Mouse (Mus musculus) T-helper 2 cell (primary cell): ENCODE measurements around the gene Gm20403.

Experiments
- in situ Hi-C: fragments of 300-600 bp; cut with MboI, MseI; formaldehyde crosslinking; loops from one replicate; pipeline ENCODE4 v1.15.1; 2025; ENCODE audit warnings: high pct_unique_total_duplicates

The Gm20403 gene

DNA sequence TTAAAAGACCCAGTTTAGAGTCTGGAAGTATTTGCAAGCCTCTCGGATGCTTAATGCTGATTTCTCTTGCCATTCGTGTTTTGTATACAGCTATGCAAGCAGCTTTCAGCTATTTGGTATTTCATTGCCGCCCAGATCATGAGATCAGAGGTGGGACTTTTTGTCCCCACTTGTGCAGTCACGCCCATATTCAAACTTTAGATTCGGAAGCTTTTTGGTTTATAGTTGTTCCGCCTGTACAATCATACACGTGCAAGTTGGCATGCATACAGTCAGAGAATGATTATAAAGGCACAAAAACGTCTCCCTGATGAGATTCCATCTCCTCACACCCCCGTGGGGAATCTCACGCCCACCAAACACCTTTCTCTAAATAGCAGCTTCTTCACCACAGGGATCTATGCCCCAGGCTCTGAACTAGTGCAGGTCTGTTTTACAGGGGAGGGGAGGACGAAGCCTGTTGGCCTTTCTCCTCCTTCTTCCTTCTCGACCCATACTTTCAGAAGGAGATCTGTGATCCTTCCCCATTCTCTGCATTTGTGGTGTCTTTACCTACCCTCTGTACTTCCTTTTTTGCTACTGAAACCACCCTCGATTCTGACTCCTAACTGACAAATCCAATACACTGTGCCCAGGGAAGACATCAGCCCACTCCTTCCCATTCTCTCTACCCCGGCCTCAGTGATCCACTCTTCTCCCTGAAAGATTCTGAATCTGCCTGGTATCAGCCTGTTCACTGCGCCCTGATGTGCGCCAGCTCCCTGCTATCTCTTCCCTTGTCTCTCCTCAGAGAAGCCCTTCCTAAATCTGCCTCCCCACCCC, 7.1 kb upstream of the Gm20403 start:
- in situ Hi-C loops: no loop called here

- in situ Hi-C loops: no loop called here
These were observed 6.5 kb upstream of the Gm20403 start for GRCm38 (mm10) chr12:54992814-54993213.

DNA sequence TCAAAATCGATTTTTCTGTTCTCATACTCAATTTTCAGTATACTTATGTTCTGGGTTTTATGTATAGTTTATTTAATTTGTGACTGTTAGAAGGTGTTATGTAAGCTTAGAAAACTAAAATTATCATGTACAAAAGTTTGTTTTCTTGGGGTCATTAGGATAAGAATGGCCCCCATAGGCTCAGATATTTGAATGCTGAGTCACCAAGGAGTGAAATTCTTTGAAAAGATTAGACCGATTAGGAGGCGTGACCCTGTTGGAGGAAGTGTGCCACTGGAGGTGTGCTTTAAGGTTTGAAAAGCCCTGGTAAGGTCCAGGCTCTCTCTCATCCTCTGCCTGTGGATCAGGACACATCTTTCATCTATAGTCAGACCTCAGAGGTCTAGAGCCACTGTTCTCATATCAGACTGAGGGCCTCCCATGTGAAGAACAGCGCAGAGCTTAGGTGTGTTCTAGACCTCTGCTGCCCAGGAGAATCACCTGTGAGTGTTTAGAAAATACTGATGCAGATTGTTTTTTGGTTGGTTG, 2.1 kb upstream of the Gm20403 start:
- in situ Hi-C loops: loop anchor here (5.0 kb wide), 1 partner anchor 89 kb away; no protein-coding TSS in a partner anchor

GRCm38 (mm10) chr12:54987156-54987555, 827 bp upstream of the Gm20403 start:
- in situ Hi-C loops: loop anchor here (5.0 kb wide), 1 partner anchor 90 kb away; no protein-coding TSS in a partner anchor

GRCm38 (mm10) chr12:54985257-54986051, 875 bp downstream of the Gm20403 start:
- in situ Hi-C loops: loop anchor here (5.0 kb wide), 1 partner anchor 92 kb away; no protein-coding TSS in a partner anchor

DNA sequence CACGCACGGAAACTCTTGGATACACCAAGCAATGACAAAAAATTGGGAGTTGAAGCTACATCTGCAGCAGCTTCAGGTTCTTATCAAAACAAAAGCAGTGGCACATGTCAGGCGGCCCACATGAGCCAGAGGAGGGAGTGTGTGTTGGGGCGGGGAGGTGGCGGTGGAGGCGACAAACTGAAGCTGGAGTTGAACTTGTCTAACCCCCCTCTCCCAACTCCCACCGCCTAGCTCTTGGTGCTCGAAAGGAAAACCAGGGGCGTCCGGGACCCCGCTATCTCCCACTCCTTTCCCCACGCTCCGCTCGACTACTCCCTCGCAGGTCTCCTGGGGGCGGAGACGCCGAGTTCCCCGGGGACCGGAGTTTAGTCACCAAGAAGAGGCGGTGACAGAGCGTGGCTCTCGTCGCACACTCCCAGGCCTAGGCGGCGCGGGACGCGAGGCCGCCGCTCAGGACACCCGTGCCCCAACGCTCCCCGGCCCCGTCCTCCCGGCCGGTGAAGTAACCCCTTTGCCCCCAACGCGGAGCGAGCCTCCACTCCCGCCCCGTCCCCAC, 1.6 kb downstream of the Gm20403 start:
- in situ Hi-C loops: loop anchor here (5.0 kb wide), 1 partner anchor 93 kb away; no protein-coding TSS in a partner anchor

DNA sequence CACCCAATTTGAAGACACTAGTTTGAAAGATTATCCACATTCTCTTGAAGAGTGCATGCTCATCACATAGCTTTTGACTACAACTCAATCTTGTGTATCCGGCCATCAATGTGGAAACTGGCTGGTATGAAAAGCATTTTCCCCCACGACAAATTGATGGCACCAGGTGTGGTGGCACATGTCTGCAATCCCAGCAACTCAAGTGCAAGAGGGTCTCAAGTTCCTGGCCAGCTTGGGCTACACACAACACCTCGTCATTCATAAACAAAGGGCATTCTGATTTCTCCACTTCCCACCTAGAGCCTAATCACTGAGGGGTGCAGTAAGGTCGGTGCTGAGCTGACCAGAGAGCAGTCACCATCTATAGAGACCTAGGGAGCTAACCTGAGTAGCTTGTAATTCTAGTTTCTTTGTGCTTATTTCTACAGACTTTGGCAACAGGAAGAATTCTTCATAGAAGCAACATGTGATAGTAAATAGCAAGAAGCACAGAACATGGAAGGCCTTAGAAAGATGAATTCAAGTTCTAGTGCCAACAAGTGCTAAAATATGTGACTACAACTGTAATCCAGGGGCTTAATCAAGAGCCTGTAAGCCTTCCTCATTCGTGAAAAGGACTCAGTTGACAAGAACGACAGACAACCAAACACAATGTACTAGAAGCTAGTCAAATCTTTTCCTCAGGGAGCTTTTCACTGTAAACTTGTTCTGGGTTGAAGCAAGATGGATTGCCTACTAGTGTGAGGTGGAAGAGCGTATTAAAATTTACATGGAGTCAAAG, 3.2 kb downstream of the Gm20403 start:
- in situ Hi-C loops: no loop called here

- in situ Hi-C loops: no loop called here
These were observed 4.4 kb downstream of the Gm20403 start for GRCm38 (mm10) chr12:54981962-54982361.

DNA sequence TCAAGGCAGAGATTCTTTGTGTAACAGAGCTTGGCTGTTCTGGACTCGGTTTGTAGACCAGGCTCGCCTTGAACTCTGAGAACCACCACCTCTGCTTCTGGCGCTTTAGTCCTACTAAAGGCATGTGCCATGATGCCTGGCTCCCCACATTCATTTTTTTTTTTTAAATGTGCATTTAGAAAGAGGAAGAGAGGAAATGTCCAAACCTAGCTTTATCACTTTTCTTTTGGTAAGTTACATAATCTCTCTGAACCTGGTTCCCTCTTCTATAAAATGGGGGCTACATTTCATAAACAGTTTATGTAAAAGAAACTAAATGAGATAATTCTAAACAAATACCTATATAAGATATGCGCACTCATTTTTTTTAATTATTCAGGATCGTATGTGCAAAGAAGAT, 5.4 kb downstream of the Gm20403 start:
- in situ Hi-C loops: no loop called here

GRCm38 (mm10) chr12:54980532-54980931, 5.8 kb downstream of the Gm20403 start:
- in situ Hi-C loops: no loop called here

- in situ Hi-C loops: loop anchor here (25.0 kb wide), 2 partner anchors 218 to 443 kb away; partner anchors contain the start of gene 1700047I17Rik2
These were observed 17.3 kb downstream of the Gm20403 start for GRCm38 (mm10) chr12:54969033-54969432.

DNA sequence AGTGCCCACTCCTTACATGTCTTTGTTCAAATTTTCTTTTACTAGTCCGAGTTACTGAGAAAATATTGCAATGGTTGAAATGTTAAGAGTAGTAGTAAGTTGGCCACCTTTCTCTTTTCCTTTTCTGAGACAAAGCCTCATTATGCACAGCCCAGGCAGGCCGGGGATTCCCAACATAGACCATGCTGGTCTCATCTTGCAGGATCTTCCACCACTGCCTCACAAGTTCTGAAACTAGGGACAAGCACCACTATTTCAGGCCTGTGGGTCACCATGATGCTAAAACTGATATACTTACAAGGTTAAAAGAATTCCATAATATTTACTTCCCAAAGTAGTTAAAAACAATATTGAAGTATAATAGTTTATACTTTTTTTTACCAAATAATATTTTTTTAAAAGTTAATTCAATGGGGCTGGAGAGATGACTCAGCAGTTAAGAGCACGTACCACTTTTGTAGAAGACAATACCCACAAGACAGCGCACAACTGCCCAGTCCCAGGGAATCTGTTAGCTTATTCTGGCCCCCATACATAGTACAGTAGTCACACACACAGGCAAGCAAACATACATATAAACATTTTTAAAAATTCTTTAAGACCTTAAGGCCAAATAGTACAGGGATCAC, 20.7 kb downstream of the Gm20403 start:
- in situ Hi-C loops: loop anchor here (25.0 kb wide), 2 partner anchors 222 to 447 kb away; partner anchors contain the start of gene 1700047I17Rik2

- in situ Hi-C loops: loop anchor here (25.0 kb wide), 2 partner anchors 228 to 453 kb away; partner anchors contain the start of gene 1700047I17Rik2
These were observed 26.8 kb downstream of the Gm20403 start for GRCm38 (mm10) chr12:54959569-54959968.

- in situ Hi-C loops: loop anchor here (25.0 kb wide), 2 partner anchors 230 to 455 kb away; partner anchors contain the start of gene 1700047I17Rik2
These were observed 29.4 kb downstream of the Gm20403 start for GRCm38 (mm10) chr12:54956974-54957373.

GRCm38 (mm10) chr12:54956457-54956856, 29.9 kb downstream of the Gm20403 start:
- in situ Hi-C loops: loop anchor here (25.0 kb wide), 2 partner anchors 231 to 456 kb away; partner anchors contain the start of gene 1700047I17Rik2

DNA sequence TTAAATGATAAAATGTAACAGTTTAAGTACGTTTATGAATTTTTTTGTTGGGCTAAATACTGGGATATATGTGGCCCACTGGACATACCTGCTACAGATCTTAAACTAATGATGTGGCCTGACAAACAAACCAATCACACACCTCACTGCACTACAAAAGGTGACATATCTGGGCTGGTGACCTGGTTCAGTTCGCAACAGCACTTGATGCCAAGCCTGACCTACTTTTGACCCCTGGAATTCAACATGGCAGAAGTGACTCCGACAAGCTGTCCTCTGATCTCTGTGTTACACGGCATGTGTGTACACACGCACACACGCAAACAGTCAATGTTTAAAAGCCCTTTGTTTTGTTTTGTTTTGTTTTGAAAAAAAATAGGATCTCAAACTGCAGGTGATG, 40.2 kb downstream of the Gm20403 start:
- in situ Hi-C loops: loop anchor here (10.0 kb wide), 1 partner anchor 749 kb away; no protein-coding TSS in a partner anchor

DNA sequence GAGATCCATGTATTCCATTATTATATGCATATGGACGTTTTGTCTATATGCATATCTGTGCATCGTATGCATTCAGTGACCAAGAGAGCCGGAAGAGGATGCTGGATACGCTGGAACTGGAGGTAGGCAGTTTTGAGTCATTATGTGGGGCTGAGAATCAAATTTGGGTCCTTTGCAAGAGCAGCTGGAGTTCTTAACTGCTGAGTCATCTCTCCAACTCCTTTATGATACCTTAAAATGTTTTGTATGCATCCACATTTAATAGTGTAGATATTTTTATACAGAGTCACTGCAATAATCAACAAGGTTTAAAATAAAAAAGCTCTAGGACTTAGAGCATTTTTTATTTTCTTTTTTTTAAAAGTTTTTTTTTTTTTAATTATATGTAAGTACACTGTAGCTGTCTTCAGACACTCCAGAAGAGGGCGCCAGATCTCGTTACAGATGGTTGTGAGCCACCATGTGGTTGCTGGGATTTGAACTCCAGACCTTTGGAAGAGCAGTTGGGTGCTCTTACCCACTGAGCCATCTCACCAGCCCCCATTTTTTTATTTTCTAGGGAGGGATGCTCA, 43.7 kb downstream of the Gm20403 start:
- in situ Hi-C loops: loop anchor here (10.0 kb wide), 1 partner anchor 752 kb away; no protein-coding TSS in a partner anchor

DNA sequence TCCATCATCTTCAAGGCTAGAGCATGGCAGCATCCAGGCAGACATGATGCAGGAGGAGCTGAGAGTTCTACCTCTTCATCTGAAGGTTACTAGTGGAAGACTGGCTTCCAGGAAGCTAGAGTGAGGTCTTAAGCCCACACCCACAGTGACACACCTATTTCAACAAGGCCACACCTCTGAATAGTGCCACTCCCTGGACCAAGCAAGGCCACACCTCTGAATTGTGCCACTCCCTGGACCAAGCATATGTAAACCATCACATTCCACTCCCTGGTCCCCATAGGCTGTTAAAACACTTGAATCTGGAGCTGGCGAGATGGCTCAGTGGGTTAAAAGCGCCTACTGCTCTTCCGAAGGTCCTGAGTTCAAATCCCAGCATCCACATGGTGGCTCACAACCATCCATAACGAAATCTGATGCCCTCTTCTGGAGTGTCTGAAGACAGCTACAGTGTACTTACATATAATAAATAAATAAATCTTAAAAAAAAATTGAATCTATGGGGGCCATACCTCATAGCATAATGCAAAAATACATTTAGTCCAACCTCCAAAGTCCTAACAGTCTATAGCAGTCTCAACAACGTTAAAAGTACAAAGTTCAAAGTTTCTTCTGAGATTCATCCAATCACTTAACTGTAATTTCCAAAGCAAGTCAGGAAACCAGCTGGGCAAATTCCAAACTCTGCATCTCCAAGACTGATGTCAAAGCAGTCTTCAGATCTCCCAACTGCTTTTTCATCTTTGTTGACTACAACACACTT, 48.6 kb downstream of the Gm20403 start:
- in situ Hi-C loops: loop anchor here (10.0 kb wide), 1 partner anchor 753 kb away; no protein-coding TSS in a partner anchor
